Mouse (Mus musculus) testis, adult 2 months (tissue): ENCODE data around the gene Zpbp. TPM values are rescaled to one million over a fixed set of nuclear protein-coding genes. Genes with fewer than 3 reads are reported as not detected.

ENCODE experiments used
- H3K27ac ChIP-seq: fragments of 200-500 bp; 2 replicates; pipeline ENCODE4 v1.5.1; 2012; ENCODE audit warnings: low read depth, low read length; ENCODE audit not compliant: control insufficient read depth, insufficient read depth
- H3K27me3 ChIP-seq: fragments of 200-500 bp; 2 replicates; pipeline ENCODE4 v1.6.1; 2012; ENCODE audit warnings: mild to moderate bottlenecking, low read length, moderate library complexity; ENCODE audit not compliant: control insufficient read depth, insufficient read depth
- H3K36me3 ChIP-seq: fragments of 200-500 bp; 2 replicates; pipeline ENCODE4 v1.6.1; 2012; ENCODE audit warnings: mild to moderate bottlenecking, low read length; ENCODE audit not compliant: control insufficient read depth, insufficient read depth
- H3K4me1 ChIP-seq: fragments of 200-500 bp; 2 replicates; pipeline ENCODE4 v1.6.1; 2012; ENCODE audit warnings: low read length; ENCODE audit not compliant: control insufficient read depth, insufficient read depth
- H3K4me3 ChIP-seq: fragments of 200-500 bp; 2 replicates; pipeline ENCODE4 v1.5.1; 2012; ENCODE audit warnings: low read depth, mild to moderate bottlenecking, low read length, moderate library complexity, mixed read lengths; ENCODE audit not compliant: control insufficient read depth
- CTCF ChIP-seq: fragments of 200-500 bp; IDR thresholded peaks from 2 replicates; pipeline ENCODE4 v1.5.1; 2012; ENCODE audit warnings: low read depth, mild to moderate bottlenecking, inconsistent platforms, low read length, moderate library complexity; ENCODE audit not compliant: control insufficient read depth, insufficient read depth, insufficient replicate concordance
- POLR2A ChIP-seq: fragments of 200-500 bp; IDR thresholded peaks from 2 replicates; pipeline ENCODE4 v1.6.1; 2012; ENCODE audit warnings: low read depth, mild to moderate bottlenecking, inconsistent platforms, low read length, moderate library complexity; ENCODE audit not compliant: control insufficient read depth
- polyA plus RNA-seq: library from polyadenylated mRNA; depleted of rRNA; stranded (reverse); fragments of >200 nt; gene quantifications from 2 replicates; pipeline ENCODE4 v1.2.3, GENCODE M21; 2012; rRNA removed

Gene Zpbp
- 58.0 and 68.7 TPM in 2 replicates for polyA plus RNA-seq

GRCm38 (mm10) chr11:11461635-11462560, at the start of gene Zpbp, which contains the start of gene Spata48:
TSS of gene Zpbp (minus strand) at chr11:11462408.
TSS of gene Spata48 (plus strand) at chr11:11462094.
- TF ChIP-seq POLR2A: peak; percentile 81
- TF ChIP-seq CTCF: peak; percentile 79
- H3K27me3 ChIP-seq: no peaks in the 10 kb centered on the region
- H3K4me1 ChIP-seq: no peaks in the 10 kb centered on the region
- no peaks in the 10 kb centered on the region; the same call in 1 of the 2 replicates for H3K36me3 ChIP-seq
- H3K4me3 ChIP-seq: peak within 1 kb of the TSS; percentile 96
- peak within 1 kb of the TSS; percentile 97 for H3K27ac ChIP-seq

- Histone ChIP-seq H3K4me3 (no peak overlapping the region), H3K4me1 (no peaks in the 10 kb centered on the region), H3K27ac (no peak overlapping the region), H3K27me3 (no peaks in the 10 kb centered on the region), H3K36me3 (no peaks in the 10 kb centered on the region)
- TF ChIP-seq POLR2A: no peak
Observed at GRCm38 (mm10) chr11:11509413-11509812, 47.2 kb upstream of the Zpbp start.

DNA sequence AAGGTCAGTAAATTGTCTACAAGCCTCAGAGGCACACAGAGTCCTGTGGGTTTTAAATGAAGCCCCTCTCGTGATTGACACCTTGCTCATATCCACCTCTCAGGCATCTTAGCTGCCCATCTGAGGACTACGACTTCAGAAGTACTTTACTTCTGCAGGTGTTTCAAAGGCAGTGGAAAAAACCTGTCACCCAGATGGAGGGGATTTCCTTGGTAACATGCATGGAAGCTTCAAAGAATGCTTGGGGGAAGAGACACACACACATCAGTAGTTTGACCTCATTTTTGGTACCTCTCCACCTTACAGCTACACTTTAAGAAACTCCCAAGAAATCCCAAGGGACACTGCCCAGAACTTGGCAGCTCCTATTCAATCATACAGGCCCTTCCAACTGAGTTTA, 44.0 kb upstream of the Zpbp start:
- Histone ChIP-seq H3K27ac (no peak overlapping the region), H3K27me3 (no peaks in the 10 kb centered on the region), H3K4me3 (no peak overlapping the region), H3K4me1 (no peaks in the 10 kb centered on the region), H3K36me3 (no peaks in the 10 kb centered on the region)
- TF ChIP-seq CTCF: no peak
- TF ChIP-seq POLR2A: no peak

DNA sequence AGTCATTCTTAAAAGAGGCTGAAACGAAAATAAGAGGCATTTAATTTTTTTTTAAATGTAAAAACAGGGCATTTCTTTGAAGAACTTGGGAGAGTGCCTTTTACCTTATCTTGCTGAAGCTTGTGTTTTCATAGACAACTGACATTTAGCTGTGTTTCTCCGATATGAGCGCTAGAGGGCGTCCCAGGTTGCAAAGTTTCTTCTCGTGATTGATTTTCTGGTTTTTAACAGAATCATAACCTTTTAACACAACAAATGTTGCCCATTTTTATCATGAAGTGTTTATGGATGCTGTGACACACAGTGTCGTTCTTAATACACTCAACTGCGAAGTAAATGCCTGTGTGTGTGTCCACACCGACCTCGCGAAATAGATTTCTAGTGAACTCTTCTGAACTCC, 37.7 kb upstream of the Zpbp start:
- H3K27ac ChIP-seq: no peak overlapping the region
- no peaks in the 10 kb centered on the region for H3K36me3 ChIP-seq
- H3K27me3 ChIP-seq: no peaks in the 10 kb centered on the region
- no peak overlapping the region for H3K4me3 ChIP-seq
- no peak for TF ChIP-seq CTCF
- no peak for TF ChIP-seq POLR2A
- H3K4me1 ChIP-seq: no peaks in the 10 kb centered on the region

DNA sequence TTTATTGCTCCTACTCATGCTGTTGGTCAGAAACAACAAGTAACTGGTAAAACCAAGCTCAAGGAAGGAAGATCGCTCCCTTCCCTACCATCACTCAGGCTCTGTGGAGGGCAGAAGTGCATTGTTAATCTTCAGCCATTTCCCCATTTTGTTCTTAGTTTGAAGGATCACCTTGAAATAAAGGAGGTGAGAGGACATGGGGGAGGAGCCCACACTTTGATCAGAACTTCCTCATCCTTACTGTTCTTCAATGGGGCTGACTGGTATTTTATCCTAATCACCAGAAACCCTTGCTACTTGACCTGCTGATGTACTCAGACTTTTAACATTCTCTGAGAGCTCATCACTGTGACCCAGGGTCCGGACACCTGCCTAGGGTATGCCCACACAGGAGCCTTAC, 33.5 kb upstream of the Zpbp start:
- Histone ChIP-seq H3K27ac (peak overlapping the region; percentile 44), H3K36me3 (no peaks in the 10 kb centered on the region), H3K4me1 (no peaks in the 10 kb centered on the region; the same call in 1 of the 2 replicates), H3K27me3 (no peaks in the 10 kb centered on the region), H3K4me3 (peak overlapping the region; percentile 54)
- TF ChIP-seq CTCF (no peak), POLR2A (no peak)

DNA sequence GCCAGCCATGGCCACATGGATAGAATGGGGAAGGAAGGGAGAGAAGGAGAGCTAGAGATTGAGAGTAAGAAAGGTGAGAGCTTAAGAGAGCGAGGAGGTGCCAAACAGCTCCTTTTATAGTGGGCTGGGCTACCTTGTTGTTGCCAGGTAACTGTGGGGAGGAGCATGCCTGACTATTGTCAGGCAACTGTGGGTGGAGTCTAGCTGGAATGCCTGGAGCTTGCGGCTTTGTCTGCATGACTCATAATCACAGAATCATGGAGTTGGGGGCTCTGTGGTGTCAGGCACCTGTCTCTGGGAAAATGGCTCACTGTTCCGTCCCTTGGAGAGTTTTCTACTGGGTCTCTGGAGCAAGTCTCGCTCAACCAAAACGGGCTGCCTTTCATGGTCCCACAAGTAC, 29.8 kb upstream of the Zpbp start:
- Histone ChIP-seq H3K4me1 (no peaks in the 10 kb centered on the region; the same call in 1 of the 2 replicates), H3K36me3 (no peaks in the 10 kb centered on the region)
- TF ChIP-seq POLR2A (peak; percentile 53; the same call in 1 of the 2 replicates), CTCF (no peak)

DNA sequence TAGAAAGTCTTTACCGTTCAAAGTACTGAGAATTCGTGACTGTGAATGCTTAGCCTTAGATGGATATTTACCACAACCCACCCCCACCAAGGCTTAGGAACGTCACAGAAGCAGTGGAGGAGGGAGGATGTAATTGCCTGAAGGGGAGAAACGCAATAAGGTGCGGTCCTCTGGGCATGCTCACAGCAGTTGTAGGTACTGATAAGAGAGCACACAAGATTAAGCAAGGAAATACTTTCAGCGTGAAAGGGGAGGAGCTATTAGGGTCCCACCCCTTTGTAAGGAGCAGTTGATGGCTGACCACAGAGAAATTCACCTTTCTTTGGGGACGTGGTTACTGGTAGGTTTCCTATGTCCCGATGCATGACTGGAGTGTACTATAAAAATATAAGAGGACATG, 22.2 kb upstream of the Zpbp start:
- Histone ChIP-seq H3K27me3 (no peaks in the 10 kb centered on the region), H3K4me3 (peak overlapping the region; percentile 83)

More for the DNA sequence above, 29.8 kb upstream of the Zpbp start:
- peak overlapping the region; percentile 43 for H3K27ac ChIP-seq
- no peaks in the 10 kb centered on the region for H3K27me3 ChIP-seq
- peak overlapping the region; percentile 86 for H3K4me3 ChIP-seq

More for the DNA sequence above, 22.2 kb upstream of the Zpbp start:
- no peak overlapping the region for H3K27ac ChIP-seq
- H3K36me3 ChIP-seq: no peaks in the 10 kb centered on the region
- no peaks in the 10 kb centered on the region; the same call in 1 of the 2 replicates for H3K4me1 ChIP-seq
- TF ChIP-seq CTCF: no peak
- TF ChIP-seq POLR2A: no peak; the same call in 1 of the 2 replicates
